Mouse (Mus musculus): ENCODE measurements around the gene Islr.

GRCm38 (mm10) chr9:58116024-58116651 lies 88.0 kb downstream of the Islr start:
- TF ChIP-seq CTCF (IDR thresholded peaks at IDR 0.05; ENCODE audit: low read depth) (no peak), EP300 (IDR thresholded peaks at IDR 0.05; ENCODE audit: low read depth) (no peak)

Data from liver, postnatal 0 days (tissue).